Mouse (Mus musculus) adrenal gland, postnatal 36 days (tissue): ENCODE measurements around the gene Atox1. TPM values are rescaled to one million over a fixed set of nuclear protein-coding genes. Genes with fewer than 3 reads are reported as not detected.

ENCODE experiments used
- DNase-seq, 2 experiments: peaks; one replicate each; pipeline ENCODE4 v3.0.0; 2021; ENCODE audit warnings: mixed read lengths in 1 of 2
- microRNA-seq: library from miRNA; unstranded; fragments of <30 nt; microRNA quantifications from one replicate; pipeline ENCODE4 v1.2.0, GENCODE M21; 2021
- total RNA-seq, 2 experiments: library from RNA; stranded (reverse); gene quantifications; 2 replicates each; pipeline ENCODE4 v1.2.3; 2021

Gene Atox1
- total RNA-seq, 2 experiments from 2014 or later: 216 to 347 TPM

DNA sequence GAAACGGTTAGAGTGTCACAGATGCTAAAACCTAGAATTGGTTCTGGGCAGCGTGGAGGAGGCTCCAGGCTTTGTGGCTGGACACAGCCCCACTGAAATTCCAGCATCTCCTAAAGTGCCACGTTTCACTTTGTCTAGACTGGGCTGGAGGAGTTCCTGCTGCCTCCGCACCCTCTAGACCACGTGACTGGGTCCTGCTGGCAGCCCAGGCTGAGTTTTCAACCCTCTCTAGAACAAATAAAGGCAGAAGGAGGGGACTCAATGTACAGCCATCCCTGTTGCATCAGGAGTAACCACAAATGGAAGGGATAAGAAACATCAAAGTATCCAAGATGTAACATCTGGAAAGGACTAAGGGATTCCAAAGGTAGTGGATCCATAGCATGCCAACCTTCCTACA lies 46.7 kb downstream of the Atox1 start:
- DNase-seq: peak; percentile 61 to 68

DNA sequence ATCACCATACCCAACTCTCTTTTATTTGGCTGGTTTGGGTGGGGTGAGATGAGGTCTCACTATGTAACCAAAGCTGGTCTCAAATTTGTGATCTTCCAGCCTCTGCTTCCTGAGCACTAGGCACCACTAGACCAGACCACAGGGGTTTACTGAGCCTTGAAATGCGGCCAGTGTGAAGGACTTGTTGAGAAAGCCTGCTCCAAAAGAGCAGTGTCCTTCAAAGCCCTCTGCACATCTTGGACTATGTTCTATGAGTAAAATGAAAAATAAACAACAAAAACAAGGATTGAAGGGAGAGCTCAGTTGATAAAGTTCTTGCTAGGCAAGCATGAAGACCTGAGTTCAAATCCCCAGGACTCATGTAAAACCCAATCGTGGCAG lies 47.6 kb downstream of the Atox1 start:
- peak; percentile 61 to 69 for DNase-seq

DNA sequence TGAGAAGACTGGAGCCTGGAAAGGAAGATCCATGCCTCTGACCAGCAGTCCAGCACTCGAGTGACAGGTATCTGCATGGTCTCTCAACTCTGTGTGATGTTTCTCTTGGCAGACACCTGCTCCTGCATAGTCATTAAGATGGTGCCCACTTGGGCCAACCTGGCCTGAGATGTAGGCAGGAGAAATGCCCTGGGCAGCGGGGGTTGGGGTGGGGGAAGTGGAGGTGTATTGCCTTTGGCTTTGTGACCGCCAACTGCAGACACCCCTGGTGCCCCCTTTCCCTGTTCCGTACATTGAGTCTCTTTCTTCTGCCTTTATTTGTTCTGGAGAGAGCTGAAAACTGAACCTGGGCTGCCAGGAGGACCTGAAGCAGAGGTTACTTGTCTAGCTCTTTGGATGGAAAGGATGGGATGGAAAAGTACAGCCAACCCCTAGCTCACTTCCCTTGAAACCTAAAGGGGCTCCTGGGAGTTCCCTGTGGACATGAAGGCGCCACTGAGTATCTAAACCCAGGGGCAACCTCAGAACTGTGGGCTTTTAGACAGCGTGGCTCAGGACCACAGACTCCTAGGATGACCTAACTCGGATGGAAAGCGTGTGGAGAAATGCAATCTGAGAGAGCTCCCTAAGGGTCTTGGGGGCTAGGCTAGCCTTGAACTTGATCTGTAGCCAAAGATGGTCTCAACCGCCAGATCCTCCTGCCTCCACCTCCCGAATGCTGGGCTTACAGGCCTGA lies 48.2 kb downstream of the Atox1 start:
- no peak for DNase-seq

DNA sequence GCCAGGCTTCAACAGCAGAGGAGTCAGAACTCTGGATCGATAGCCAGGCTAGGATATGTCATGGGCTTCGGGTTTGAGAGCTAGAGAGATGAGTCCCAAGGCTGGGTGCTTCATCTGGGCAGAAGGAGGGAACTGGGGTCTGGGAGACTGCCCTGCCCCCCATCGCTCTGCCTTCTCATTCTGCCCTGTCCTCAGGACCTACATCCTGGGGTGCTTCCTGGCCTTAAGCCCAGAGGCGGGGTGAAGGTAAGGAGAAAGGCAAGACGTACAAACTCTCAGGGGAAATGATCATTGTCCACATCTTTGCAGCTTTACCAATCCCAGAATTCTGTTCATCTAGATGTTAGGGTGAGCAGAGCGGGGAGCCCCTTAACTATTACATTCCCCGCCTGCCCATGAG lies 49.0 kb downstream of the Atox1 start:
- no peak for DNase-seq

DNA sequence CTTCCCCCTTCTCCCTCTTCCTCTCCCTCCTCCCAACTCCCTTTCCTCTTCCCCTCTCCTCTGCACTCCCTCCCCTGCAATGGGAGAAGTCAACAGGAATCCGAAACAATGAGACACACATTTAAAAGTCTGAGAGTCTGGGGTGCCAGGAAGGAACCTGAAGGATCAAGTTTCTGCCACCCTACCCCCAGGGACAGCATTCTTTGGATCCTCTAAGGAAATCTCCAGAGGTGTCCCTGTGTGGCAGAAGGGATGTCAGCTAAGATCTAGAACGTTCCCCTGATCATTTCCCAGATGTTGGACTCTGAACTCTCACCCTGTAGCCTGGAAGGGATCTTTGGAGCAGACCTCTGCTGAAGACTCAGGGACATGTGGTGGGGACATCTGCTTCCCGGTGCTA lies 50.5 kb downstream of the Atox1 start:
- no peak for DNase-seq

DNA sequence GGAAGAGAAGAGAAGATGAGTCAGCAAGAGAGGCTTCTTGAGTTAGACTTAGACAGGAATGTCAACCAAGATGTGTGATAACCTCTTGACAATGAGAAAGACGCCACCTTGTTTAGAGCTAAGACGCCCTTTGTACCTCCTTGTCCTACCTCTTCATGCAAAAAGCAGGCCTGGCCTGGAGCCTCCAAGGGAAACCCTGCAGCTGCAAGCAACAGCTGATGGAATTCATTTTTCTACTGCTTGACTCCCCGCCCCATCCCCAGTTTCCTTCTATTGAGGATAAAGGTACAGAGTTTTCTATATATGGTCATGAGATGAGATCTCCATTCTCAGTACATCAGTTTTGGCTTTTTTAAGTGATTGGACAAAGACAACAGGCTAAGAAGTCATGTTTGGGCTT lies 51.0 kb downstream of the Atox1 start:
- DNase-seq: no peak

DNA sequence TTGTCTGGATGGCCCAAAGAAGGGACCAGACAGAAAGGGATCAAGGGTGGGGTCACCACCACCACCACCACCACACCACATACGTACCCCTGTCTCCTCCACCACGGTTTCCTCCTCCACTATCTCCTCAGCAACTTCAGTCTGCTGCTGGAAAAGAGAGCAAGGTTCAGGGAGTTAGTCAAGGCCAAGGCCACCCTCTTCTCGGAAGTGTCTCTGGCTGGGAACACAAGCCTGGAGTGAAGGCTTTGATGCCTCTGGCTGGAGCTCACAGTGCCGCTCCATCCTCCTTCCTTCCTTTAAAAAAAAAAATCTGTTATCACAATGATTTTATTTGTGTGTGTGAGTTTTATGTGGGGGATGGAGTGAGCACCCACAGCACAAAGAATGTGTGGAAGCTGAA lies 53.9 kb downstream of the Atox1 start:
- peak; percentile 68 to 75 for DNase-seq

DNA sequence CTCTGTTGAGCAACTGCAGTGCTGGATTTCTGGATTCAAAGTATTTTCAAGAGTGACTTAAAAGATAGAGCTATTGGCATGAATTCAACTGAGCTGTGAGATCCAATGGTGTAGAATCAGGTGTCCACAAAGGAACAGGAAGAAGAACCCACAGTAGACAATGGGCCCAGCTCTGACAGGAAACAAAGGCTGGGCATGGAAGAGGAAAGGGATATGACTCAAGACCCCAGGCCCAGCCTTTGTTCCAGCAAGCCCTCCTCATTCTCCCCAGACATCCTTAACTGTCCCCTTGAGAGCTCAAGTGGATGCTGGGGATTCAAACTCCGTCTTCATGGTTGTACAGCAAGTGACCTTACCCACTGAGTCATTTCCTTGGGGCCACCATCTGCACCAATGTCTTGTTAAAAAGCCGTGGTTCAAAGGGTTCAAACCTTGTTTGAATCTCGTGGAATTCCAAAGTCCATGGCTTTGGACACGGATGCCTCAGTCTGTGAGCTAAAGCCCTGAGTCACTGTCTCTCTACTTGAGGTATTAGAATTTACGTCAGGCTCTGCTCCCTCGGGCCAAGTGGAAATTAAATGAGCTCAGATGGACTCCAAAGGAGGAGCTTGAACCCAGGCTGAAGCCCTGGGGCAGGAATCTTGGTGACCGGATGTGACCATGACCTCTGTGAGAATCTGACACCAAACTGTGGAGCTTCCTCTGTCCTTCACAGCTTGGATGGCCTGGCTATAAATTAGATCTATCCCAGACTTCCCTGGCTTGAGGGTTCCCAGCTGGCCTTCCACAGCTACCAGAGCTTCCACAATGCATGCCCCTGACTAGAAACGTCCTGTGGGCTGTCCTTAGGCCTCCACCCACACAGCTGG lies 55.2 kb downstream of the Atox1 start:
- peak; percentile 78 to 84 for DNase-seq

DNA sequence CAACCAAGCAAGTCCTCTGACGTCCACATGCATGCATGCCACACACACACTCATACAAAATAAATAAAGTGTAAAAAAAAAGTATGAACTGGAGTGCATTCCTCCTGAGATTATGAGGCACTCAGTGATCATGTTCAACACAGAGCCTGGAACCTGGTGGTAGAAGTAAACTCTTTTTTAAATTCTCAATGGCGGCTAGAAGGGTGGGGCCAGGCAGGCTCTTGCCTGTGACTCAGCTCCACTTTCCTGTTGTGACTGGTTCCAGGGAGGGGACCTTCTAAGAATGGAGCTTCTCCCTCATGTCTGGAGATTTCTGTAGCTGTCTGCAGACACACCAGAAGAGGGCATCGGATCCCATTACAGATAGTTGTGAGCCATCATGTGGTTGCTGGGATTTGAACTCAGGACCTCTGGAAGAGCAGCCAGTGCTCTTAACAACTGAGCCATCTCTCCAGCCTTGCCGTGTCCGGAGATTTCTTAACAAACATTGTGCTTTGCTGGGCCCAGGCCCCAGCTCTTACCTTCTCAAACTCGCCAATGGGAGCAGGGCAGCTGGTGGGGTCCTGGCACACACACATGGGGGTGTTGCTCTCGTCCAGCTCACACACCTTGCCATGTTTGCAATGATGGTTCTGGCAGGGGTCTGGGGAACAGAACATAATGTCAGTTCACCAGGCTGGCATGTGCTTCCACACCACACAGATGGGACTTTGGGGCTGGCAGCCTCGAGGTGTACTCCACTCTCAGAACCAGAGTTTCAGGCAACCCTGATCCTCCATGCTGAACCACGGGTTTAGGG lies 56.2 kb downstream of the Atox1 start:
- no peak for DNase-seq

DNA sequence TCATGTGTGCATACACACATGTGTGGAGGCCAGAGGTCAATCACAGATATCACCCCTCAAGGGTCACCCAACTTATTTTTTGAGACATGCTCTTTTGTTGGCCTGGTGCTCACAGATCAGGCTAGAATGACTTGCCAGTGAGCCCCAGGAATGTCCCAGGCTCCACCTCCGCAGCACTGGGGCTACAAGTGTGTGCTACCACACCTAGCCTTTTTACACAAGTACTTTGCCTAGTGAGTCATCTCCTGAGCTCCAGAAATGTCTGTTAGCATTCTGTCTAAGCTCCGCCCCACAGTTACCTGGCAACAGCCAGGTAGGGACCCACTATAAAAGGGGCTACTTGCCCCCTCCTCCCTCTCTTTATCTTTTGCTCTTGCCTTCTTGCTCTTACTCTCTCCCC lies 60.2 kb downstream of the Atox1 start:
- no peak for DNase-seq

DNA sequence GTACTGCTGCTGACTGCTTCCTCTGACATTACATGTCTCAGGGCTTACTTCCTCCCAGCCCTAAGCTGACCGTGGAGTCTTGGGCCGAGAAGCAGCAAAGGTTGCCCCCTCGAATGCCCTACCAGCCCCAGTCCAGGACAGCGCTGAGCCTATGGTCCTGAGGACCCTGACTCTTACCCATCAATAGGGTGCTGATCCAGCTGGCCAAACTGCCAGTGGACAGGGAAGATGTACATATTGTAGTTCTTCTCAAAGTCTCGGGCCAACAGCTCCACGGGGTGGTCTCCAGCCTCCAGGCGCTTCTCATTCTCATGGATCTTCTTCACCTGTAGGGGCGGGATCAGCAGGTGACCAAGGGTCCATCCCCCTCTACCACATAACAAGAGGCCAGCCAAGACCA lies 62.7 kb downstream of the Atox1 start:
- DNase-seq: no peak

DNA sequence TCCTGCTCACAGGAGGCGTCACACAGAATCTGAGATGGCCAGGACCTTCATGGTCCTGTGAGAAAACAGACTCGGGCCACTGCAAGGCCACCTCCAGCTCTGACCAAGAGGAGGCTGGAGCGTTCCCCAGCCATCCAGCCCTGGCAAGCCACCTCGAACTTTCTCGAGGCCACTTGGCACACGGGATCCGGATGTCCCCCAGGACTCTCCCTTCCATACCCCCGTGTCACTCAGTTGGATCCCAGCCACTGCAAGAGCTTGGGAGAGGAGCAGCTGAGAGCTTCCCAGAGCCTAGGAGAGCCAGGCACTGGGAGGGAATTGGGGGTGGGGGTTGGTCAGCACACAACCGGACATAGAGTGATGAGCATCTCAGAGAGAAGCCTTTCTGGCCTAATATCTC lies 63.6 kb downstream of the Atox1 start:
- DNase-seq: peak; percentile 67 to 78

DNA sequence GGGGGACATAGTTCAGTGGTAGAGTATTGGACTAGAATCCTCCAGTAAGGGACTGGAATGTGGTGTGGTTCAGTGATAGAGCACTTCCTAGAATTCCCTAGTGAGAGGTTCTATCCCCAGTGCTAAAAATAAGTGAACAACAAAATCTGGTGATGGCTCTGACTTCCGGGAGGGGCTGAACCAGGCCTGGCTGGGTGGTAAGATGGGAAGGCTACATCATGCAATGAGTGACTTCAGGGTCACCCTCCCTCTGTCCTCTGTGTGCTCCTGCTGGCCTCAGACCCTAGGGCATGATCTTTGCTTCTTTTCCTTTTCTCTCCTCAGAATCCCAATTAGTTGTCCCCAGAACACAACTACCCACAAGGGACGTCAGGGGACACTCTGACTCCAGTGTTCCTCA lies 64.0 kb downstream of the Atox1 start:
- no peak for DNase-seq

Small RNA genes within 50 kb of the gene (microRNA-seq; reads per million reads assigned to microRNA genes)
- gene Mir7652: not detected

Other genes with a start within 250 kb of the Atox1 start
- gene Fat2, start 124.7 kb downstream of the Atox1 start, total RNA-seq: under 1 TPM; 0.07 TPM
- gene Sparc, start 38.1 kb downstream of the Atox1 start, total RNA-seq: 1,000 to 10,000 TPM; 2,443 to 3,326 TPM
- 10 to 100 TPM; 58.5 to 63.4 TPM for gene G3bp1, start 8.4 kb upstream of the Atox1 start, total RNA-seq
- not detected for gene Glra1, start 147.0 kb upstream of the Atox1 start, total RNA-seq